Mouse (Mus musculus) embryonic facial prominence, embryonic 15.5 days (tissue): ENCODE data around the gene Adamtsl4. TPM values are rescaled to one million over a fixed set of nuclear protein-coding genes. Genes with fewer than 3 reads are reported as not detected.

ENCODE experiments used
- ATAC-seq: fragments of 200-750 bp; cut with Nextera tagmentation; 2 replicates; pipeline ENCODE4 v1.8.0; 2017; ENCODE audit warnings: low read depth, moderate TSS enrichment; ENCODE audit not compliant: insufficient number of reproducible peaks, low FRiP score, low TSS enrichment
- H3K27ac ChIP-seq: fragments of 300-500 bp; sonication (generic); replicated peaks from 2 replicates; pipeline ENCODE4 v1.5.1; 2015; ENCODE audit warnings: mild to moderate bottlenecking, inconsistent platforms
- H3K27me3 ChIP-seq: fragments of 300-500 bp; sonication (generic); 2 replicates; pipeline ENCODE4 v1.6.1; 2015; ENCODE audit warnings: inconsistent platforms
- H3K36me3 ChIP-seq: fragments of 300-500 bp; sonication (generic); 2 replicates; pipeline ENCODE4 v1.6.1; 2015; ENCODE audit warnings: mild to moderate bottlenecking, inconsistent platforms
- H3K4me1 ChIP-seq: fragments of 300-500 bp; sonication (generic); 2 replicates; pipeline ENCODE4 v1.6.1; 2015; ENCODE audit warnings: inconsistent platforms
- H3K4me2 ChIP-seq: fragments of 300-500 bp; sonication (generic); replicated peaks from 2 replicates; pipeline ENCODE4 v1.6.1; 2015; ENCODE audit warnings: mild to moderate bottlenecking, inconsistent platforms
- H3K4me3 ChIP-seq: fragments of 300-500 bp; sonication (generic); replicated peaks from 2 replicates; pipeline ENCODE4 v1.5.1; 2015; ENCODE audit warnings: mild to moderate bottlenecking, inconsistent platforms
- H3K9ac ChIP-seq: fragments of 300-500 bp; sonication (generic); 2 replicates; pipeline ENCODE4 v1.6.1; 2015; ENCODE audit warnings: inconsistent platforms
- H3K9me3 ChIP-seq: fragments of 300-500 bp; sonication (generic); replicated peaks from 2 replicates; pipeline ENCODE4 v1.6.1; 2016; ENCODE audit warnings: inconsistent platforms
- WGBS: fragments of 180-500 bp; shearing (Covaris S2); methylation state at CpG from one replicate; pipeline ENCODE4 v1.1.7; 2015; 5-methylcytosine and 5-hydroxymethylcytosine counted together
- microRNA-seq: library from miRNA; unstranded; fragments of <30 nt; microRNA quantifications from one replicate; pipeline ENCODE4, GENCODE M21; 2016; ENCODE audit warnings: borderline number of aligned reads
- polyA plus RNA-seq: library from polyadenylated mRNA; unstranded; fragments of >200 nt; fragmentation: Nextera tagmentation; extraction: Ambion mirVana; gene quantifications from 2 replicates; pipeline ENCODE4 v1.2.1, GENCODE M21; 2015

The Adamtsl4 gene
- polyA plus RNA-seq, 1 experiment from 2014 or later: 3.8 TPM

GRCm38 (mm10) chr3:95630856-95631255 lies 56.9 kb downstream of the Adamtsl4 start:
- Histone ChIP-seq H3K36me3 (peaks cover 84% of the 10 kb centered on the region), H3K4me1 (peaks cover 6% of the 10 kb centered on the region), H3K4me2 (no peak overlapping the region), H3K9ac (no peak overlapping the region), H3K27me3 (no peaks in the 10 kb centered on the region), H3K4me3 (no peak overlapping the region), H3K27ac (no peak overlapping the region), H3K9me3 (no peaks in the 10 kb centered on the region)
- no peak for ATAC-seq
- WGBS: 76% methylated on average over 3 of the region's 3 CpGs

GRCm38 (mm10) chr3:95629755-95630154 lies 58.0 kb downstream of the Adamtsl4 start:
- no peak overlapping the region for H3K9ac ChIP-seq
- H3K9me3 ChIP-seq: no peaks in the 10 kb centered on the region
- 82% methylated on average over 4 of the region's 4 CpGs for WGBS
- no peak overlapping the region for H3K27ac ChIP-seq
- no peaks in the 10 kb centered on the region for H3K27me3 ChIP-seq
- peaks cover 75% of the 10 kb centered on the region for H3K36me3 ChIP-seq
- H3K4me2 ChIP-seq: no peak overlapping the region
- no peak overlapping the region for H3K4me3 ChIP-seq
- H3K4me1 ChIP-seq: peaks cover 10% of the 10 kb centered on the region
- ATAC-seq: no peak

GRCm38 (mm10) chr3:95627763-95628162 lies 60.0 kb downstream of the Adamtsl4 start:
- Histone ChIP-seq H3K27ac (no peak overlapping the region), H3K9ac (no peak overlapping the region), H3K27me3 (no peaks in the 10 kb centered on the region), H3K4me1 (peaks cover 13% of the 10 kb centered on the region), H3K4me3 (no peak overlapping the region), H3K9me3 (no peaks in the 10 kb centered on the region), H3K4me2 (no peak overlapping the region), H3K36me3 (peaks cover 61% of the 10 kb centered on the region)
- ATAC-seq: no peak
- 91% methylated on average over 5 of the region's 5 CpGs for WGBS

Small RNA genes within 50 kb of the gene (microRNA-seq; reads per million reads assigned to microRNA genes)
- 0.52 reads per million for gene Mir7014

Other genes with a start within 250 kb of the Adamtsl4 start
- gene Ctsk, start 188.7 kb downstream of the Adamtsl4 start, polyA plus RNA-seq: 122 and 138 TPM in 2 replicates
- gene Ctss, start 161.1 kb downstream of the Adamtsl4 start, polyA plus RNA-seq: 22.1 and 22.2 TPM in 2 replicates
- gene Hormad1, start 128.2 kb downstream of the Adamtsl4 start, polyA plus RNA-seq: not detected in 2 replicates
- 26.3 and 26.9 TPM in 2 replicates for gene Golph3l, start 99.0 kb downstream of the Adamtsl4 start, polyA plus RNA-seq
- 74.8 and 77.9 TPM in 2 replicates for gene Ensa, start 62.9 kb downstream of the Adamtsl4 start, polyA plus RNA-seq
- gene Mcl1, start 29.1 kb downstream of the Adamtsl4 start, polyA plus RNA-seq: 51.8 and 55.4 TPM in 2 replicates
- gene Ecm1, start 51.7 kb upstream of the Adamtsl4 start, polyA plus RNA-seq: 27.8 and 29.9 TPM in 2 replicates
- gene Tars2, start 72.3 kb upstream of the Adamtsl4 start, polyA plus RNA-seq: 39.4 and 45.8 TPM in 2 replicates
- 20.8 and 22.8 TPM in 2 replicates for gene Rprd2, start 130.9 kb upstream of the Adamtsl4 start, polyA plus RNA-seq
- 47.9 and 48.5 TPM in 2 replicates for gene Prpf3, start 168.0 kb upstream of the Adamtsl4 start, polyA plus RNA-seq
- 297 and 310 TPM in 2 replicates for gene Mrps21, start 183.6 kb upstream of the Adamtsl4 start, polyA plus RNA-seq
- gene Ciart, start 194.3 kb upstream of the Adamtsl4 start, polyA plus RNA-seq: 7.7 and 8.2 TPM in 2 replicates
- 22.1 and 24.1 TPM in 2 replicates for gene BC028528, start 204.1 kb upstream of the Adamtsl4 start, polyA plus RNA-seq
- 30.1 and 34.6 TPM in 2 replicates for gene Aph1a, start 206.1 kb upstream of the Adamtsl4 start, polyA plus RNA-seq
- gene Car14, start 216.8 kb upstream of the Adamtsl4 start, polyA plus RNA-seq: 1.6 and 2.0 TPM in 2 replicates
- 173 and 175 TPM in 2 replicates for gene Anp32e, start 241.3 kb upstream of the Adamtsl4 start, polyA plus RNA-seq